Mouse (Mus musculus): ENCODE data around the gene Hist1h2ao. TPM values are rescaled to one million over a fixed set of nuclear protein-coding genes. Genes with fewer than 3 reads are reported as not detected.
"Not testable (repeated sequence)": the region's sequence is repeated elsewhere in the genome, so short reads cannot be mapped to it uniquely, and the experiment has no call there.

Gene Hist1h2ao
- not detected in 2 replicates for polyA plus RNA-seq (2016; fragmentation: Nextera tagmentation; extraction: Ambion mirVana)

DNA sequence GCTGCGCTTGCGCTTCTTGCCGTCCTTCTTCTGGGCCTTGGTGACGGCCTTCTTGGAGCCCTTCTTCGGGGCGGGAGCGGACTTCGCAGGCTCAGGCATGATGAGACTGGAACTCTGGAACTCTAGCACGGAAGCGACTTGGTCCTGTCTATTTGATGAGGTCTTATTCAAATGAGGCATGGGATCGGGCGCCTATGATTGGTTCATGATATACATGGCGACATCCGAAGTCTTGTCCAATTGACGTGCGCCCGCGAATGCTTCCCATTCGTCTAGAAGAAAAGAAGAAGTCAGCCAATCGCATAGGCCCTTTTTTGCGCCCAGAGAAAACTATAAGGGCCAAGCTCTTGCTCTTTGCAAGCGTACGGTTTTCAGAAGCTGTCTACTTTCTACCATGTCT lies at the start of gene Hist1h2ao, which contains the start of gene Hist1h2bq:
Hist1h2ao (plus strand) TSS at position 393 of the 400 bp plus-strand sequence.
Hist1h2bq (minus strand) TSS at position 125 of the 400 bp plus-strand sequence.
- not testable (repeated sequence) for H3K4me3 ChIP-seq

DNA sequence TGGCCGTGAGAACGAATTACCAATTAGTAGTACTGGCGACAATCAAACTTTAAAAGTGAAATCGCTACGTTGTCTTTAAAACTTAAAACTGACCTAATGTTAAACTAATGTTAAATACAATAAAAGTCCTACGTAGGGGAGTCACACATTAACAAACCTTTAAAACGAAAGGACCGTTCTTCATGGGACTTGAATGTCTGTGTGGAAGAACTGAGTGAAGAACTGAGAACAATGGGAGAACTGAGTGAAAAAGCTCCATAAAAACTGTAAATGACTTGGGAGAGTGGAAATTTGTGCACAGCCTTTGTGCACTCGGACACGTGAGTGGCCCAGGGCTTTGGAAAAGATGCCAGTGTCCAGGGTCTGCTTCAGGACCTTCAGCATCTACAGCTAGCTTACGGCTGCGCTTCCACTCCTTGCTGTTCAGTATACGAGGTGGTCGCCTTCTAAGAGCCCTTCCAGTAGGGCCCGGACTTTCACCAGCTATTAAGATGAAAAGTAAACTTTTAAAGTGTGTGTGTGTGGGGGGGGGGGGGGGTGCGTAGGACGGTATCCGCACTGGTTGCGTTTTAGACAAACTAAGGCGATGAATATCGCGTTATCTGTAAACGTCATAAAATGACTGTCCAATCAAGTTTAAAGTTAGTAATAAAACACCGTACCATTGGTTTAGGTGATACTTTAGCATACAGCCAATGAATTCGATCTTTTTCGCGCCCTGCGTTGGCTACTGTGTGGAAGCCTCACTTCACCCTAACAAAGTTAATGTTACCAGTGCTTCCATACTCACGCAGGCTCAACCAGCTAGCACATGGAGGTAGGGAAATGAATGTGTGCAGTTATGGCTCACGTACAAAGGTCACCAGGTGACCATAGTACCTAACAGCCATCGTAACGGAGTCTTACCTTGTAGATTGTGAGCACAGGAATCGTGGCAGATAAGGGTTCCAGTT lies 31.2 kb upstream of the Hist1h2ao start:
- peak overlapping the region; percentile 97 for H3K27ac ChIP-seq (replicated peaks)
- H3K27me3 ChIP-seq (replicated peaks; ENCODE audit: low read depth, poor library complexity, severe bottlenecking) = no peaks in the 10 kb centered on the region
- 7% methylated on average over 33 of the region's 33 CpGs for WGBS
- no peaks in the 10 kb centered on the region for H3K9me3 ChIP-seq
- no peaks in the 10 kb centered on the region for H3K36me3 ChIP-seq (replicated peaks)
- peaks cover 23% of the 10 kb centered on the region for H3K4me1 ChIP-seq
- H3K4me3 ChIP-seq = peak overlapping the region; percentile 80
- DNase-seq (ENCODE audit: low spot score) = peak; percentile 77

More for the DNA sequence above, at the start of gene Hist1h2ao, which contains the start of gene Hist1h2bq:
- not testable (repeated sequence) for H3K27me3 ChIP-seq (replicated peaks; ENCODE audit: low read depth, poor library complexity, severe bottlenecking); H3K36me3 ChIP-seq (replicated peaks); H3K27ac ChIP-seq (replicated peaks); H3K9me3 ChIP-seq; H3K4me1 ChIP-seq; DNase-seq (ENCODE audit: low spot score)
- no CpG with 5 or more reads among the region's 23 CpGs for WGBS

DNA sequence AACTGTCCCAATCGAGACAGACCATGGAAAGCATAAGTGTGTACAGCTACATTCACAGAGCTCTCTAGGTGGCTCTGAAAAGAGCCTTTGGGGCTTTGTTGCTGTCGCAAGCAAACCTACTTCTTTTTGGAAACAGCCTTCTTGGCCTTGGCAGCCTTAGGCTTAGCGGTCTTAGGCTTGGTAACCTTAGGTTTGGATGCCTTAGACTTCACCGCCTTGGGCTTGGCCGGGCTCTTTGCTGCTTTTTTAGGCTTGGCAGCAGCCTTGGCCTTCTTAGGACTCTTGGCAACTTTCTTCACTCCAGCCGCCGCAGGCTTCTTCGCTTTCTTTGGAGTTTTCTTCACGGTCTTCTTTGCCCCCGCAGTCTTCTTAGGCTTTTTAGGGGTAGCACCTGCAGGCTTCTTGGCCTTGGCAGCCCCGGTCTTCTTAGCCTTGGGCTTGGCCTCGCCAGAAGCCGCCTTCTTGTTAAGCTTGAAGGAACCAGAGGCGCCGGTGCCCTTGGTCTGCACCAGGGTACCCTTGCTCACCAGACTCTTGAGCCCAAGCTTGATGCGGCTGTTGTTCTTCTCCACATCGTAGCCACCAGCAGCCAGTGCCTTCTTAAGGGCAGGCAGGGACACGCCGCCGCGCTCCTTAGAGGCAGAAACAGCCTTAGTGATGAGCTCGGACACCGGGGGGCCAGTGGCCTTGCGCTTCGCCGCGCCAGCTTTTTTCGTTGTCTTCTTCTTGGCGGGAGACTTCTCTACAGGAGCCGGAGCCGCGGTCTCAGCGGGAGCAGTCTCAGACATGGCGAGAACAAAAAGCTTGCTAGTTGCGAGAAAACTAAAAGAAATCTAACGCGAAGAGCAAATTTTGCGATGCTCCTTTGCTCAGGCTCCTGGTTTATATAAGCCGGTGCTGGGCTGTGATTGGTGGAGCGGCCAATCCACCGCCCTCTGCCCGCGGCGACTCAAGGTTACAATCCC lies 30.2 kb upstream of the Hist1h2ao start, which contains the start of gene Hist1h1b:
Hist1h1b (minus strand) TSS at position 859 of the 965 bp plus-strand sequence.
- WGBS = under 1% methylated on average over 44 of the region's 44 CpGs
- Histone ChIP-seq H3K27me3 (replicated peaks; ENCODE audit: low read depth, poor library complexity, severe bottlenecking) (no peaks in the 10 kb centered on the region), H3K36me3 (replicated peaks) (no peaks in the 10 kb centered on the region), H3K27ac (replicated peaks) (peak within 1 kb of the TSS; percentile 97), H3K9me3 (no peaks in the 10 kb centered on the region), H3K4me1 (peaks cover 29% of the 10 kb centered on the region), H3K4me3 (peak within 1 kb of the TSS; percentile 80)
- DNase-seq (ENCODE audit: low spot score) = peak; percentile 87

DNA sequence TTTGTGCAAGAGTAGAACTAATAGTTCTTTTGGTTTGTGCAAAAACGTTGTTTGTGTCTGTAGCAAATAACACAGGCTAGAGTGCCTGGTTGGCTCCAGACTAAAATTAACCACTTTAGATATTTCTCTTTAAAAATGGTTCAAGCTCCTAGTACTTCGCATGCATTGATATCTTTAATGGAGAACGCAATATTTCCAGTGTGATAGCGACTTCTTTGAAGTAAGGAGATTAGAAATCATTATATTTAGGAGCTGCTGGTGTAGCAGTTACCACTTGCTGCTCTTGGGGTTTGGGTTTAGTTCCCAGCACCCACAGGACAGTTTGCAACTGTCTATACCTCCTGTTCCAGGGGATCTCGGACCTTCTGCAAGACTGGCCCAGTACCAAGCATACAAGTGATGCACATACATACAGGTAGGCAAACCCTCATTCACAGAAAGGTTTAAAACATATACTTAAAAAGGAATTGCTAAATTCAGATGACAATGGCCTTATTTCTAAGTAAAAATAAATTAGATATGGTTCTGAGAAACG lies 29.2 kb upstream of the Hist1h2ao start:
- Histone ChIP-seq H3K9me3 (no peaks in the 10 kb centered on the region), H3K4me1 (peaks cover 36% of the 10 kb centered on the region), H3K27ac (replicated peaks) (peak overlapping the region; percentile 97), H3K27me3 (replicated peaks; ENCODE audit: low read depth, poor library complexity, severe bottlenecking) (no peaks in the 10 kb centered on the region), H3K4me3 (peak overlapping the region; percentile 80), H3K36me3 (replicated peaks) (no peaks in the 10 kb centered on the region)
- peak; percentile 21 for DNase-seq (ENCODE audit: low spot score)
- WGBS = 43% methylated on average over 6 of the region's 6 CpGs

DNA sequence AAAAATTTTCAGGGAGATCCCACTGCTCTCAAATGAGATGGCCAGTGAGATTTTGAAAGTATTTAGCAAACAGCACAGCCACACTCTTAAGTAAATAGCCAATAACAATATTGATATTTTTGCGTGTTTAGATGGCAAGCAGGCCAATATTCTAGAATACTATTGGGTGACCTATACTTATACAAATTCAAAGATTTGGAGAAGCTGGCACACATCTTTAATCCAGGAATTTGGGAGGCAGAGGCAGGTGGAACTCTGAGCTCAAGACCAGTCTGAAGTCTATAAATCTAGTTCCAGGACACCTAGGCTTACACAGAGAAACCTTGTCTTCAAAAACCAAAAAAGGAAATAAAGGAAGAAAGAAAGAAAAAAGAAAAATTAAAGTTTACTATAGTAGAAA lies 28.6 kb upstream of the Hist1h2ao start:
- Histone ChIP-seq H3K36me3 (replicated peaks) (no peaks in the 10 kb centered on the region), H3K4me1 (peaks cover 38% of the 10 kb centered on the region), H3K9me3 (no peaks in the 10 kb centered on the region), H3K27me3 (replicated peaks; ENCODE audit: low read depth, poor library complexity, severe bottlenecking) (no peaks in the 10 kb centered on the region), H3K27ac (replicated peaks) (peak overlapping the region; percentile 97), H3K4me3 (peak overlapping the region; percentile 63)
- 96% methylated on average over 1 of the region's 1 CpGs for WGBS
- no peak for DNase-seq (ENCODE audit: low spot score)

DNA sequence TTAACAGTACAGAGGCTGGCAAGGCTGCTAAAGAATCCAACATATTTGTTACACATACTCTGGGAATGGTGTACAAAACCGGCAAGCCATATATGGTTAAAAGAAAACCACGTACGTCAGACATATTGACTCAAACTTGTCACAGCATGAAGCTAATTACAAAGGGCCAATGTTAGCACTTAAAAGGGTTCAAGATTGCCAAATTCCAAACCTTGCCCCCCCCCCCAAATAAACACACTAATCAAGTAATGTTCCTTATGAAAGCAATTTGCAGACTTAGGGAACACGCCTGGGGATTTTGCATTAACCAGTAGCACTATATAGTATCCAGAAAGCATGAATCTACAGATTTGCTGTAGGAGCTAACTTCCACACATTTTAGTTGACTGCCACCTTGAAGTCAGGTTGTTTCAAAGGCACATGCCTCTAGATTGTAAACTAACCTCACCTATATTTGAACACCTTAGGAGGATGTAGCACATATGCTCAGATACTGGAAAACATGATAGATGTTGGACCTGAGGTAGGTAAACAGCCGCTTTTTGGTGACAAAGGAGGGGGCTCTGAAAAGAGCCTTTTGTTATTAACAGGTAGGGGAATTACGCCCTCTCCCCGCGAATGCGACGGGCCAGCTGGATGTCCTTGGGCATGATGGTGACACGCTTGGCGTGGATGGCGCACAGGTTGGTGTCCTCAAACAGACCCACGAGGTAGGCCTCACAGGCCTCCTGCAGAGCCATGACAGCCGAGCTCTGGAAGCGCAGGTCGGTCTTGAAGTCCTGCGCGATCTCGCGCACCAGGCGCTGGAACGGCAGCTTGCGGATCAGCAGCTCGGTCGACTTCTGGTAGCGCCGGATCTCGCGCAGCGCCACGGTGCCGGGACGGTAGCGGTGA lies 27.7 kb upstream of the Hist1h2ao start:
- under 1% methylated on average over 22 of the region's 35 CpGs for WGBS
- DNase-seq (ENCODE audit: low spot score) = peak; percentile 58
- not testable (repeated sequence) for H3K27me3 ChIP-seq (replicated peaks; ENCODE audit: low read depth, poor library complexity, severe bottlenecking); H3K9me3 ChIP-seq; H3K36me3 ChIP-seq (replicated peaks)
- Histone ChIP-seq H3K4me3 (peak overlapping the region; percentile 63), H3K4me1 (peaks cover 38% of the 10 kb centered on the region), H3K27ac (replicated peaks) (peak overlapping the region; percentile 97)

DNA sequence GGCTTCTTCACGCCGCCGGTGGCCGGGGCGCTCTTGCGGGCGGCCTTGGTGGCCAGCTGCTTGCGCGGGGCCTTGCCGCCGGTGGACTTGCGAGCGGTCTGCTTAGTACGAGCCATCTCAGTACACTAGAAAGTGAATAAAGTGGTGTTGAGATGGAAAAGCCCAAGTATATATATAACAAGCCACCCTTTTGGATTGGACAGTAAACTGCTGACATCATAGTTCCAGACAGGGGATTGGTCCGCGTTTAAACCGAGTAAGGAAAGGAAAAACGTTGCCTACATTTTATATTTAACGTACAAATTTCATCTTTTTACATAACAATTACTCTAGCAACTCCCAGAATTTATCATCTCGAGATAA lies 27.0 kb upstream of the Hist1h2ao start, which contains the start of gene Hist1h3i:
Hist1h3i (minus strand) TSS at position 116 of the 363 bp plus-strand sequence.
- no peaks in the 10 kb centered on the region for H3K27me3 ChIP-seq (replicated peaks; ENCODE audit: low read depth, poor library complexity, severe bottlenecking)
- DNase-seq (ENCODE audit: low spot score) = peak; percentile 56
- 0% methylated on average over 17 of the region's 20 CpGs for WGBS
- H3K36me3 ChIP-seq (replicated peaks) = no peaks in the 10 kb centered on the region
- peak within 1 kb of the TSS; percentile 63 for H3K4me3 ChIP-seq
- peaks cover 39% of the 10 kb centered on the region for H3K4me1 ChIP-seq
- H3K9me3 ChIP-seq = no peaks in the 10 kb centered on the region
- H3K27ac ChIP-seq (replicated peaks) = peak within 1 kb of the TSS; percentile 97

DNA sequence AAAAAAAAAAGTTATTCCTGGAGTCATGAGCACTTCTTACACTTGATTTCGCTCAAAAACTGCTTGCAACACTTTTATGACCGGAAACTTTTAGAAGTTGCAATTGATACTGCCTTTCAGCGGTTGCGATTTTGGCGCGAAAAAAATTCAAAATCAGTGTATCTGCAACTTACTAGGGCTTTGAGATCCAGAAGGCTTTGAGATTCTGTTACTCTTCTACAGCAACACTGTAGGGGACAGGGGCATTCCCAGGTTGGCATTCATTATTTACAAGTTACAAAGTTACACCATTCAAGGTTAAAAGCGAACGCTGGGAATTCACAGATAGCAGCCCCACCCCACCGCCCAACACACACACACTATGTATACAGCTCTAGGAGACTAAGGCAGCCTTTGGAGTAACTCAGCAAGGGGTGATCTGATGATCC lies 26.5 kb upstream of the Hist1h2ao start:
- H3K36me3 ChIP-seq (replicated peaks) = no peaks in the 10 kb centered on the region
- peak overlapping the region; percentile 97 for H3K27ac ChIP-seq (replicated peaks)
- H3K27me3 ChIP-seq (replicated peaks; ENCODE audit: low read depth, poor library complexity, severe bottlenecking) = no peaks in the 10 kb centered on the region
- 2% methylated on average over 9 of the region's 9 CpGs for WGBS
- peak overlapping the region; percentile 63 for H3K4me3 ChIP-seq
- peak; percentile 62 for DNase-seq (ENCODE audit: low spot score)
- no peaks in the 10 kb centered on the region for H3K9me3 ChIP-seq
- peaks cover 40% of the 10 kb centered on the region for H3K4me1 ChIP-seq

DNA sequence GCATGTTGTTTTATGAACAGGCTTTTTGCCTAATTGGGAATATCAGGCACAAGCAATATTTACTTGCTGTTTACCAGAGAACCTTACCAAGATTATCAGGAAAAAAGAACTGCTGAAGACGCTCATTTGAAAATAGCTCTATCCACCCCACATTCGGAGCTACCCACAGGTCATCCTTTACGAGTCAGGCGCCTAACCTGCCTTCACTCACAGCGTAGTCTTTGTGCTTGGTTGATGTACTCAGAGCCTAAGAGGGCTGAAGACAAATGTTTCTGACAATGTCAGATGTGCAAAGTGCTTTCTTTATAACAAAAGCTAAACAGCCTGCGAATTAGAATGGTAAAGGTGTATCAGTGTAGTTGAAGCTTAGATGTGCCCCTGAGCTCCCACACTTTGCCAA lies 26.0 kb upstream of the Hist1h2ao start:
- no peaks in the 10 kb centered on the region for H3K9me3 ChIP-seq
- peak overlapping the region; percentile 97 for H3K27ac ChIP-seq (replicated peaks)
- H3K4me1 ChIP-seq = peaks cover 45% of the 10 kb centered on the region
- peak overlapping the region; percentile 63 for H3K4me3 ChIP-seq
- no peaks in the 10 kb centered on the region for H3K27me3 ChIP-seq (replicated peaks; ENCODE audit: low read depth, poor library complexity, severe bottlenecking)
- H3K36me3 ChIP-seq (replicated peaks) = no peaks in the 10 kb centered on the region
- WGBS = 28% methylated on average over 6 of the region's 6 CpGs
- DNase-seq (ENCODE audit: low spot score) = no peak

DNA sequence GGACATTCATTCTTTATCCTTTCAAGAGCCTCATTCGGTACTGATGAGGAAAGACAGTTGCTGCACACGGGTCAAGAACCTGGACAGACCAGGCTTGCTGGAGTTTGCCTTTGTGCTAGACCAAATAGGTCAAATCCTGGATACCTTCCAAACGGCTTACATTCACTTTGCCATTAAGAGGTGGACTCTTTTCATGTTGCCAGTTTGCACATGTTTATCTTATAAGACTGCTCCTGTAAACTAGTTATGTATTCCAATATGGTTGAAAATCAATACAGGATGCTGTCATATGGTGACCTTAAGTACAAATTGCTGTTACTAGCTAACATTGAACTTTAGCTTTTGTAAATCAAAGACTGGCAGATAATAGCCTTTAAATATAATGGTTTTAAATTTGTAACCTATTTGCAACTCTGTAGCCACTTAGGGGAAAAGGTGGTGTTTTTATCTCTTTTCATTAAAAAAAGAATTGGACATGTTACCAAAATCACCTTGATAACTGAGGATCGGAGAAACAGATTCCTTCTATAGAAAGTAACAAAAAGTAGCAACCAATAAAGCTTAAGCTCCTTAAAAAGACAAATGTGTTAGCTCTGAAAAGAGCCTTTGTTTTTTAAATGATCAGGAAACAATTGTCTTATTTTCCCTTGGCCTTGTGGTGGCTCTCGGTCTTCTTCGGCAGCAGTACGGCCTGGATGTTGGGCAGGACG lies 23.9 kb upstream of the Hist1h2ao start:
- Histone ChIP-seq H3K36me3 (replicated peaks) (no peaks in the 10 kb centered on the region), H3K4me3 (peak overlapping the region; percentile 56), H3K4me1 (peaks cover 43% of the 10 kb centered on the region), H3K27ac (replicated peaks) (peak overlapping the region; percentile 91), H3K27me3 (replicated peaks; ENCODE audit: low read depth, poor library complexity, severe bottlenecking) (no peaks in the 10 kb centered on the region), H3K9me3 (no peaks in the 10 kb centered on the region)
- peak; percentile 52 for DNase-seq (ENCODE audit: low spot score)
- 6% methylated on average over 8 of the region's 8 CpGs for WGBS
